Mouse (Mus musculus) heart, adult 2 months (tissue): ENCODE results near the gene Tgif1.

Experiments
- CTCF ChIP-seq: fragments of 200-600 bp; IDR thresholded peaks from 2 replicates; pipeline ENCODE4 v1.8.1; 2022; ENCODE audit warnings: antibody characterized with exemption, mild to moderate bottlenecking, moderate library complexity
- EP300 ChIP-seq: fragments of 200-500 bp; IDR thresholded peaks from 2 replicates; pipeline ENCODE4 v1.6.1; 2011; ENCODE audit warnings: low read depth, low read length, control low read depth; ENCODE audit not compliant: insufficient read depth

GRCm38 (mm10) chr17:70829217-70829616 is 24.1 kb downstream of the Tgif1 start:
- TF ChIP-seq EP300 (no peak), CTCF (no peak)
